Mouse (Mus musculus) left cerebral cortex, adult 18-20 months (tissue): ENCODE measurements around the gene Plce1. TPM values are rescaled to one million over a fixed set of nuclear protein-coding genes. Genes with fewer than 3 reads are reported as not detected.
"Not testable (repeated sequence)": the region's sequence is repeated elsewhere in the genome, so short reads cannot be mapped to it uniquely, and the experiment has no call there.

ENCODE experiments used
- DNase-seq, 2 experiments: peaks; one replicate each; pipeline ENCODE4 v3.0.0; 2021 to 2022; ENCODE audit warnings: low spot score in 2 of 2, mixed read lengths in 1 of 2
- total RNA-seq, 2 experiments: library from RNA; stranded (reverse); gene quantifications; 2 replicates each; pipeline ENCODE4 v1.2.3; 2021

Gene Plce1
- total RNA-seq, 2 experiments from 2014 or later: 4.9 to 5.3 TPM

DNA sequence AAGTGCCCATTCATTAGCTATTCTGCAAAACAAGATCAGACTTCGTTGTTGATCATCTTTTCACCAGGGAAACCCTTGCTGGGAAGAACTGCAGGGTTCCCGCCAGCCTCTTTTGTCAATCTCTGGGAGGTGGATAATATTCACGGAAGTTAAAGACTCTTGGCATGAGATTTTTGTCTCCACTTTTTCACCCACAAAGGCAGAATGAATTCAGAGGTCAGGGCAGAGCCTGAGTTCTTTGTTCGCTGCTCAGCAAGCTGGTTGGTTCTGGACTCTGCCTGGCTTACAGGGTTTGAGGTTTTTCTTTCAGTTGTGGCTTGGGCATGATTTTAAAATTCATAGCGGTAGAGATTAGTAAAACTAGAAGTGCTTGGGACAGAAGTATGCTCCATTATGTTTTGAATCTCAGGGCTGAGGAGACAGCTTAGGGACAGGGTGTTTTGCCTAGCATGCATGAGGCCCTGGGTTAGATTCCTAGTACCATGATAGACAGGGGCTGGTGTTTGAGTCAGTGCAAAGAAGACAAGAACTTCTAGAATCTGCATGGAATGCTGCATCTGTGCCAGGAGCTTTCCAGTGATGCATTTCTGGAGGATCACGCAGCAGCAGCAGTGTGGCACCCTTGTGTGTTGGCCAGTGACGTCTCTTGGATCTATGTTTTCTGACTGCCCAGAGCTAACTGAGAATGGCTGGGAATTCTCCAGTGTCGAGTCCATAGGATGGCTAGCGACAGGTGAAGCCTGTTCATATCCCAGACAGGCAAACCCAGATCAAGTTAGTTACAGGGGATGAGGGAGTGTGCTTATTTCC, 7.4 kb downstream of the Plce1 start:
- DNase-seq: no peak

DNA sequence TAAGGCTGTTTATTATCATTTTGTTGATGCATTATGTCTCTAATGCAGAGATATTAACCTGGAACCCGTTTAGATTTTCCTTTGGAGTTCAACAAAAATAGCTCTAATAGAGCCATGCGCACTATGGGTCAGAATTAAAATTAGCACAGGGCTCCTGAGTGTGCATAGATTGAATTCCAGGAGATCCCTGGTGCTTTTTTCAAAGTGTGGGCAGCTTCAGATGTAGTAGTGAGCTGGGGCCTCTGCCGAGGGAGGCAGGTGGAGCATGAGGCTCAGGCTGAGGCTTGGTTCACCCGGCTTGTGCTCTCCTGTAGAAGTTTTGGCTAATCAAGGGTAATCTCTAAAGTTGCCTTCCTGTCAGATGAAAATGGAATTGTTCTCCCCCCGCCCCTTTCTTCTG, 17.3 kb downstream of the Plce1 start:
- no peak for DNase-seq

DNA sequence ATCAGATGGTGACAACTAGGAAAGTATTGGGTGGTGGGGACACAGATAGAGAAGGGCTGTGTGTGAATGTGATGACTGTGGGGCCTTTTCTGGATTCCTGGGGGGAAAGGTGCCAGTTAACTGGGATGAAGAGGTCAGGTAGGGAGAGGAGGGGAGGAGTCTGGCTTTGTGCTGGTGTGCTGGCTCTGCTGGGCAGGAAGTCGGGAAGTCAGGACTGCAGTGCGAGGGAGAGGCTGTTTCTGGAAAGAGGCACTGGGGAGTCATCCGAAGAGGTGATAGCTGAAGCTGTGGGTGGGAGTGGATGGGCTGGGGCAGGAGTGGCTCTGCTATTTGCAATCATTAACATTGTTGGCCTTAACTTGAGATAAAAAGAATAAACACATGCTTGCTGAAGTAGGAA, 23.7 kb downstream of the Plce1 start:
- DNase-seq: no peak

DNA sequence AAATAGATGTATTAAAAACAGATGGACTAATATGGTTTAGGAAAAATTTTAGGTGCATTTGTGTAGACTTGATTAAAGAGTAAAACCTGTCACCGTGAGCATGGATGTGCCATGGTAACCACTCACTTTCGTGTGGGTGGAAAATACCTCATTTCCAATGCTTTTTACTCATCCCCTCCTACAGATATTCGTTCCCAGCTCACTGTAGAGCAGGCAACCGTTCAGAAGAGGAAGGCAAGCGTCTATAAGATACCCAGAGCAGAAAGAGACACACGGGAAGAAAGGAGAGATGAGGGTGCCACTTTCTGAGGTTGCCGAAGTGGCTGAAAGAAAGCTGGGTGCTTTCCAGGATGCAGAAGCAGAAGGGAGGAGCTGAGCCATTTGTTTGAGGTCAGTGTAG, 25.2 kb downstream of the Plce1 start:
- DNase-seq: peak in 1 of 2 experiments; percentile 3

DNA sequence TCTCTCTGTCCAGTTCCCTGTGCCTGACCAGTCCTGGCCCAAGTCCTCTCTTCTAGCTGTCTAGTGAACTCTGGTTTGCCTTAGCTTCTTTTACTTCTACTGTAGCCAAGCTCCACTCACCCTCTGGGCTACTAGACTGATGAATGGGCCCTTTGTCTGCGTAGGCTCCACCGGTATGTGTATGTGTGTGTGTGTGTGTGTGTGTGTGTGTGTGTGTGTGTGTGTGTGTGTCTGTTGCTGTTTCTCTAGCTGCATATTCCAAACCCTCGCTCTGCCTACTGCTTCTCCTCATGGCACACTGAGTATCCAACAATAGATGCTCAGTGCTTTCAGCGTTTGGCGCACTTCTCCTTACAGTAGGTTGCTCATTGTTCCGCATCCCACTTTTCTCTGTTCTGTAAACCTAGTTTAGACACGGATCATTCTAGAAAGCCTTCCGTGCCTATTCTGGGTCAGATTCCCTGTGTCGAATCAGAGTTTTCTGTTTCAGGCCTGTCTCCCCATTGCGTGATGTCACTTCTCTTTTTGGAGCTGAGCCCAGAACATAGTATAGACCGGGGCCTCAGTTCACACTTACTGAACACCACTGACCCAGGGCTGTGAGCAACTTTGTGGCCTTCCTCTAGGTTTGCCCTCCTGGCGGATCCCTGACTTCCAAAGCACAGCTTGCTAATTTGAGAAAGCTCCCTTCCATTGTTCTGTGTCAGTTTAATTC, 26.5 kb downstream of the Plce1 start:
- DNase-seq: peak; percentile 6 to 18

DNA sequence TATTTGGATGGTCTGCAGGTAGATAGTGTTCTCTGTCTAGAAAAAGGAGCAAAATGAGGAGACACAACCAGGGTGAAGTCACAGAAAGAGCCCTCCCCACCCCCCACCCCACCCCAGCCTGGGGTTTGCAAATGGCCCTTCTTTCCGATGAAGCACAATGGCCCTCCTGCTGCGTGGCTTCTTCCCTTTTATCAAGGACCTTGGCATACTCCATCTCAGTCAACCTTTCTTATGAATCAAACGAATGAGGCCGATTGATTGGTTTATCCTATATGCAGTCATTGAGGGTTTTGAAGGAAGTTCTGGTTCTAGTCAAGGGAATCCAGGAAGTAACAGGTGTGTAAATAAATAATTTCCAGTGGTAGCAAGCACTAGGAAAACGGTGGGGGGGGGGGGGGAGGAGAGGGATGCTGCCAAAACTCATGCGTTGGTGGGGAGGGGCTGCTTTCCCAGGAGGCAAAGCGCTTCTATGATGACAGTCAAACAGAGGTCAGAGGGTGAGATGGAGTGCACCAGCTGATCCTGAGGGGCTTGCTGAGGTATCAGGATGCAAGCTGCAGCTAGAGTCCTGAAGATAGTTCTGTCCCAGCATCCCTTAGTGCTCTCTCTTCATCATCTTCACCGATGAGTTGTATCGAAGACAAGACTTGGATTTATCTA, 27.2 kb downstream of the Plce1 start:
- no peak for DNase-seq

DNA sequence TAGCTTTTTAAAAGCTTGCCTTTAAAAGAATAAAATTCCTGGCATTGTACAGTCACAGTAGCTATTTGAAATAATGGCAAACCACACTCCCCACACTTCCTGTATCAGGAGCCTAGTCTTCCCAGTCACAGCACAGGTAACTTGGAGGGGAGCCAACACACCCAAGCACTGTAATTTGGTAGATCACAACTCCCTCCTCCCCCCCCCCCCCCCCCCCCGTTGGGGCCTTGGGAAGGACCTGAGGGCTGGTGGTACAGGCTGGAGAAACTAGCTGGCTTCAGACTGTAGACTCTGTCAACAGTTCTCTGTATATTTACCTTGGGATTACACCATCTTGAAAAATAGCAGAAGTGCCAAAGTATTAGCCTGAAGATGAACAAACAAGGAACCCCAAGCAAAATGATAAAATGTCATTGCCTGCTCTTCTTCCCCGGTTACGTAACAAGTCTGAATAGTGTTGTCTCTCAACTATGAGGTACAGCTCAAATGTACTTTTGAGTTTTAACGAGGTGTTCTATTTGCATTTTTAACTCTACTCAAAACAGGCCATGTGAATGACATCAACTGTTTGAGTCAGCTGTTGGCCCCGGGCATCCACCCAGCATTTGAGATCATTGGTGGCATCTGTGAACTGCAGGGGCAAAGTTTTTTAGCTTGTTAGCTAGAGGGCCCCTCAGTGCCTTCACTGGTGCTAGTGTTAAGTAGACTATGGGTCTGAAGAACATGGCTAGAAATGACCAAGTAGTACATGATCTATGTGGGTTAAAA, 33.7 kb downstream of the Plce1 start:
- DNase-seq: no peak

DNA sequence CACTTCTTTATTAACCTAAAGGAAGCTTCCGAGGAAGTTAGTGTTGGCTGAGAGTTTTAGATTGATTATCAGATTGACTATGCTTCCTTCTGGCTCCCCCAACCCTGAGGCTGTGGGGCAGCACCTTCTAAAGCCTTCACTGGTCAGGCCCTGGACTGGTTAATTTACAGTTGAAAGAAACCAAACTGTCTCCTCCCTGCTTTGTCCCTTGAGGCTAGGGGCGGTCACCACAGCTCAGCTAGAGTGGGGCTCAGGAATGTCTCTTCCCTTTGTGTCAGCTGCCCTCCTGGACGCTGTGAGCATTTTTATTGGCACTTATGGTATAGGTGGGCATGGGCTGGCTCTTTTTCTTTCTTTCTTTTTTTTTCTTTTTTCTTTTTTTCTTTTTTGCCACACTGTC, 45.9 kb downstream of the Plce1 start:
- DNase-seq: no peak

DNA sequence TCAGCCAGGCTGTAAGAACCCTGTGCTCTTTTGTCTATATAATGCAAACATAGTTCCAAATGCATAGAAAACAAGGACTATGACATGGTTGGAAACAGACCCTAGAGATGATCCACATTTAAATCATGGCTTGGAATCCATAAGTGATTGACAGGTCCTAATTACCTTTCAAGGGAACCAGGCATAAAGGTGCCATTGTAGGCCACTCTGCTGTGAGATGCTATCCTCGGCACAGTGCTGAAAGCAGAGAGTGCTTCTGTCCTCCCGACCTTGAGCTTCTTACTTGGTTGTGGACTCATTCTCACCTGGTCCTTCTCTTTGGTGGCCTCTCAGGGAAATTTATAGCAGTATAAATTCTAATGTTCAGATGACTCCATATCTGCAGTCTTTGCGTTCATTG, 46.6 kb downstream of the Plce1 start:
- DNase-seq: no peak

DNA sequence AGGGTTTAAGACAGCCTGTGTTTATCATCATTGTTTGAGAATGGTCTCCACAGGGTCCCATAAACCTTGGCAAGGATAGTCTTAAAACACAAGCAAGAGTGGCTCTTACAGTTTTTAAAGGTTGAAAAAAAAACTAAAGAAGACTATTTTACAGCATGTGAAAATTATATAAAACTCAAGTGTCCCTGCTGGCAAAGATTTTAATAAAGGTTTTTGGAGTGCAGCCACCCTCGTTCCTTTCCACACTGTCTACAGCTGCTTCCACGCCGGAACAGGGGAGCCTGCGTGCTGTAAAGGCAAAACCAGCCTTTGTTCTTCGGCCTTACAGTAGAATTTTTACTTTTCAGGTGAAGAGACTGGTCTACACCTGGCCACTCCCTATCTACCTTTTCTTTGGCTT, 52.3 kb downstream of the Plce1 start:
- no peak for DNase-seq

DNA sequence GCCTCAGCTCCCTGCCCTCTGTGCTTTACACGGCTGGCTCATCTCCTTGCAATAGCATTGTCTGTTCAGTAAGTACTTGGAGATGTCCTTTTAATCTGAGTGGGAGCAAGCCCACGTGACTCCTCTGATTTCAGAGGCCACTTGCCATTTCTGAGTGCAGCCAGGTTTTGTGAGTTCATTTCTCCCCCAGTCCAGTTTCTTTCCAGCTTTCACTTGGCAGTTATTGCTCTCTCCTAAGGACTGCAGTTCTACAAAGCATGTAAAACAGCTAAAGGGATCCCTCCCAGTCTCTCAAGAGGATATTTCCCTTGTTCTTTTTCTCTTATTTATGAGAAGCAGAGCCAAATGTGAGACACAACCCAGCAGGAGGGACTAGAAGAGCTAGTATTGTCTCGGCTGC, 58.4 kb downstream of the Plce1 start:
- no peak for DNase-seq

DNA sequence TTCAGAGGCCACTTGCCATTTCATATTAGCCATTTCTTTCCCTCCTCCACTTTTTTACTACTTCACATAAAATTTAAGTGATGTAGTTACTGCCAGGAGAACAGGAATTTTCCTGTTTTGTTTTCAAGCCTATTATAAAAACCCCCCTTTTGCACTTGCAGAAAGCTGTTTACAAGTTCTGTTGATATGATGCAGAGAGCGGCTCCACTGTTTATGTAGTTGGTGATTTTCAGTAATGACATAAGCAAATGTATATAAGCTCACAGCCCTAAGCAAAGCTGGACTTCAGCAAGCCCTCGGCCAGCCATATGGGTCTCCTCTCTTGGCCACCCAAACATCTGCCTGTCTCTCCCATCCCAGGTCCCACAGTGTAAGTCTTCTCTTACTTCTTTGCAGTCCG, 59.6 kb downstream of the Plce1 start:
- no peak for DNase-seq

DNA sequence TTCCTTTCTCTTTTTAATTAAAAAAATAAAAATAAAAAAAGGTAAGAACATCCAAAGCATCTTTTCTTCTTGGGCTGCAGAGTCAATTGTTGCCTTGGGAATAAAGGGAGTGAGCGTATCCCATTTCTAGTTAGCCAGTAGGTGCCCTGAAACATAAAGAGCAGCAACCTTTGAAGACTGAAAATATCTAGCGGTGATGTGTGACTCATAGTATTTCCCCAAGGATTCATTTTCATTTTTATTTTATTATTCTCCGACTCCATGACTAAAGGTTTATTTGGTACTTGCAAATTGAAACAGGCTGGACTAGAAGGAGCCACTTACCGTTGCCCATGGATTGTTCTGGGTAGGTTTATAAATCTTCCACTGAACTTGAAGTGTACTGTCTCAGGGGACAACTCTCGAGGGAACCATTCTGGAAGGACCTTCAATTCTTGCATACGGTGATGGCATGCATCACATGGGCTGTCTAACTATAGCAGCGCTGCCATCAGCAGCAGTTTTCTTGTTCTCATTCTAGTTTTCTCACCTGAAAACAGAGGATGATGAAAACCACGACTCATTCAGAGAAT, 68.7 kb downstream of the Plce1 start:
- no peak for DNase-seq

DNA sequence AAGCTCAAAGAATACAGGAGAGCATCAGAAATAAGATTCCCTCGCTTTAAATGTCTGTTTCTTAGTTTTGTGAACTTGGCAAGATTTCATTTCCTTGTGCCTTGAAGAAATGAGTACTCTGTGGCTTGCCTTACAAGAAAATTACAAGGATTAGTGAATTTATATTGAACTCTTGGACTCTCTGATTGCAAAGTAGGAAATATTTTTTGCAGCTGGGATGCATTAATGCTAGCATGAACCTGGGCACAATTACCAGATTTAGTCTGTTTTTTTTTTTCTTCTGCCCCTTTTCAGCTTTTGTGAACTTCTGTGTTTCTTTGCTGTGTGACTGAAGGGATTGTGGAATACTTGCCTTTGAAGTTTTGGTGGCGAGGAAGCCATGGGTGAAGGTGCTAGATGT, 72.6 kb downstream of the Plce1 start:
- DNase-seq: no peak

DNA sequence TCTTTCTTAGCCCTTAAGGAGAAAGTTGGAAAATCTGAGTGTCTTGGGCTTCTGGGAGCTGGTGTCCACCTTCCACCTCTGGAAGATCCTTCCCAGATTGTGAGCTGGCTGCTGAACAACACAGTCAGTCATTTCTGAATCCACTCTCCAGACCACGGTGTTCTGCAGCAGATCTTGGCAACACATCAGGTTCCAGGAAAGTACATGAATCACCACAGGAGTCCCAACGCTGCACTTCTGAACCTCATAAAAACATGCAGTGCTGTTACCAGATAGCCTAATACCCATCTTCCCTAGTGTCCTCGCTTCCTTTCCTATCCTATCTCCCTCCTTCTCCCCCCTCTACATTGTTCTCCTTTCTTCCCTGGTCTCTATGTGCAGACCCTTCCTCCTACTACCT, 74.5 kb downstream of the Plce1 start:
- no peak for DNase-seq

DNA sequence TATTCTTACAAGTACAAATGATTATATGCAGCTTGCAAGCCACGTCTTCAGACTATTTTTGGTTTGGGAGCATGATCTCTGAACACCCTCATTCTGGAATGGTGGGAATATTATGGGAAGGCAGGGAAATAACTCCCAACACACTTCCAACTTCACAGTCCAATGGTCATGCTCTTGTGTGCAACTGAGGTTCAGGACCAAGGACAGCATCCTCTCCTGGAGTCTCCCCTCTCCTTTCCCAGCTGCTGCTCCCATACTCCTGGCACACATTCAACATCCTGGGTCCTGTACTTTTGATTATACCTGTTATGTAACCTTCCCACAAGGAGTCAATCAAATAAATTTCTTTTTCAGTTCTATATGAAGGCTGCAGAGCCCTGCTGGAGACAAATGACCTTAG, 77.9 kb downstream of the Plce1 start:
- no peak for DNase-seq

DNA sequence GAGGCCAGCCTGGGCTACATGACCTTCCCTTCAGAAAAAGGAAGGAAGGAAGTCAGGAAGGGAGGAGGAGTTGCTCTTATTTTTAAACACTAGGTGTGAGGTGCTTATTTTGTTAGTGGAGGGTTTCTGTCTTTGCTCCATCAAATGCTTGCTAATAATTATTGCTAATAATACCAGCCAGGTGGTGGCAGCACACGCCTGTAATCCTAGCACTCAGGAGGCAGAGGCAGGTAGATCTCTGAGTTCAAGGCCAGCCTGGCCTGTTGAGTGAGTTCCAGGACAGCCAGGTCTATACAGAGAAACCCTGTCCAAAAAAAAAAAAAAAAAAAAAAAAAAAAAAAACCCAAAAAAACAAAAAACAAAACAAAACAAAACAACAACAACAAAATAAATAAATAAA, 81.0 kb downstream of the Plce1 start:
- DNase-seq: not testable (repeated sequence)

DNA sequence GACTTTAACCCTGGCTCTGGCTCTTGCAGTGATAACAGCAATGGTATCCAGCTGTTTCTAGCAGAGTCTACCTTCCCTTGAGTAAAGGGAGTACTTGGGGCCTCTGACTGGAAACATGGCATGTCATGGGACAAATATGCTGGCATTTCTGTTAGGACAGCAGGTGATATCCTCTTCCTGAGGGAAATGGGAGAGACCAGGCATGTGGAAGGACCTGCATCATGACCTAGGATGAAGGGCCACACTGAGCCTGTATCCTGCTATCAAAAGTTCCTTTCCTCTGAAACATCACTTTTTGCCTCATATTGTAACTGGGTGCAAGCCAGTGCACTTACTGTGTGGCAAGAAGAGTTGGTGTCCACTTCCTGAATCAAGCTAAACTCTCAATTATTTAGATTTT, 85.2 kb downstream of the Plce1 start:
- no peak for DNase-seq

DNA sequence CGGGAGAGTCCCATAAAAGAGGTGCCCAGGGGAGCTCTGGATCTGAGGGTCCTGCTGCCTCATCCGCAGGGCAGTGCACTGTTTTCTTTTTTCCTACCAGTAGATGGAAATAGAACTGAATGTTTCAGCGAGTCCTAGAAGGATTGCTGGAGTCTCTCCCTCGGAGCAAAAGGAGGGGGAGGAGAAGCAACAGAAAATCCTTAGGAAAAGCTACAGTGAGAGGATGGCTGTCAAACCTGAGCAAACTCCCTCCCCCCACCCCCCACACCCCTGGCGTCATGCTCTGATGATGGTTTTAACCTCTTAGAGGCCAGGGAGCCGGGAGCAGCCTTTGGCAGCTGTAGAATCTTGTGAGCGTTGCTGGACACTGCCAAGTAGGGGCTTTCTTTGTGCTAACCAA, 85.8 kb downstream of the Plce1 start:
- DNase-seq: no peak

DNA sequence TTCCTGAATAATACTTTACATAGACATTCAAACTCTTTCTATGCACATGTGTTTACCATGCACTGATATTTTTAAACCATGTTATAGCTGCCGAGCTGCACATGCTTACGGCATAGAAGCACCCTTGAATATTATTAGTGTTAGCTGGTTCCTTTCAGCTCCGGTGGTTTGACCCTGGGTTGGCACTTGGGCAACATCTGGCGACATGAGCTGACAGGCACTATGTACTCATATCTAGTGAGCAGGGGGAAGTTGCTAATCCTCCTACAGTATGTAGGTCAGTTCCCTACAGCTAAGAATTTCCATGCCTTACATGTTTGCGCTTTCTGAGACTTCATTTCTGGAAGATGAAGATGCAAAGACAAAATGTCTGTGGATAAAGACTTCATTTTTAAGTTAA, 86.4 kb downstream of the Plce1 start:
- DNase-seq: no peak

DNA sequence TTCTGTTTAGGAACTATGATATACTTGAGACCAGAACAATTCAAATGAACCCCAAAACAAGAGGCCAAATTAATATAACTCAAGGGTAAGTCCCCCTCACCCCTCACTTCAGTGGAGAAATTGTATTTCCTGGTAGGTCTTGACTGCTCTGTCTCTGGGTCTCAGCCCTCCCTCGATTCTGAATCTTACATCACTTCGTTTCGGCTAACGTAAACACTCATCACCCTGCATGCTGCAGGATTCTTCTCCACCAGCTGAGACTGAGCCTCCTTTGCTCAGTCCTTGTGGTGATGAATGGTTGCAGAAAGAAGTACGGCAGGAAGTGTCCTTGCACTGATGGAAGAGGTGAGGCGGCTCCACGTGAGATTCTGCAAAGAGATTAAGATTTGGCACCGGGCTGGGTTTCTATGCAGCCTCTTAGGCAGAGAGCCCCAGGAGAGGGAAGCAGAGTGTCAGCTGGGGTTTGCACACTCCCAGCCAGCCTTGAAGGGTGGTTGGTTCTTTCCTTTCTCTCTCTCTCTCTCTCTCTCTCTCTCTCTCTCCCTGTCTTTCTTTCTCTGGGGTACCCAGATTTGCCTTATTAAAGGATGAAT, 97.7 kb downstream of the Plce1 start:
- DNase-seq: no peak
